Mouse (Mus musculus): ENCODE data around the gene Zdhhc1. TPM values are rescaled to one million over a fixed set of nuclear protein-coding genes. Genes with fewer than 3 reads are reported as not detected.

Gene Zdhhc1
- 38.3 and 39.3 TPM in 2 replicates for polyA plus RNA-seq (2012; rRNA removed)

DNA sequence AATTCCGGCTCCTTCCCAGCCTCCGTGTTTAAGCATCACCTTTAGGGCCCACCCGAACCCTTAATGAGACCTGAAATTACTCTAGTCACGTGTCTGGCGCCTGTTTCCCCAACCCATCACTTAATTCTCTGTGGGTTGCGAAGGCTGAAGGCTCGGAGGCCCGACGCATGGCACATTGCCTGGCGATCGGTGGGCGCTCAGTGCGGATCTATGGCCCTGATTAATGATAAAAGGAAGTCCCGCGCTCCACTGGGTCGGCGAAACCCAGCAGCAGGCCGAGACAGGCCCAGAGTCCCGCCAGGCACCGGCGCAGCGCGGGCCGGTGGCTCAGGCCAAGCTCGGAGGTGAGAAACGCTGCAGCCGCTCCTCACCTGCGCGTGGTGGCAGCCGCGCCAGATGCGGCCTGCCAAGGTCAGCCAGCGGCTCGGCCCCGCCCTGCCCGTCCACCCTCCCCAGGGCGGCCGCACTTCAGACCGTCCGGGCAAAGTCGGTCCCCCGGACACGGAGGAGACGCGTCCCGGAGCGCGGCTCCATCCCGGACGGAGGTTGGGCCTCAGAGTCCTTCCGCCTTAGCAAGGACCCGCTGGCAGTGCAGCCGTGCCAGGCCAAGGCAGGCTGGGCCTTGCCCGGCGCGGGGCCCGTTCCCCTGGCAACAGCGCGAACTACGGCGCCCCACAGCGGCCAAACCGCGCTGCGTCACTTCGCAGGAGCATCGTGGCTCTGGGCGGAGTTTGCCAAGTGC, at the start of gene Zdhhc1:
Zdhhc1 (minus strand) TSS at position 464 of the 742 bp plus-strand sequence.

GRCm38 (mm10) chr8:105518436-105519313, 22.0 kb upstream of the Zdhhc1 start, which contains the start of gene Hsd11b2:
Hsd11b2 (plus strand) TSS chr8:105518755.

GRCm38 (mm10) chr8:105471314-105472015, 25.2 kb downstream of the Zdhhc1 start, which contains the start of gene Tppp3:
Tppp3 (minus strand) TSS chr8:105471526.

Other genes with a start within 250 kb of the Zdhhc1 start
- 5.6 and 7.8 TPM in 2 replicates for gene B3gnt9, start 241.7 kb downstream of the Zdhhc1 start, polyA plus RNA-seq (2012; rRNA removed)
- gene Tradd, start 232.3 kb downstream of the Zdhhc1 start, polyA plus RNA-seq (2012; rRNA removed) = 9.0 and 10.3 TPM in 2 replicates
- gene Fbxl8, start 232.3 kb downstream of the Zdhhc1 start, polyA plus RNA-seq (2012; rRNA removed) = 1.2 and 1.5 TPM in 2 replicates
- 0.66 and 1.0 TPM in 2 replicates for gene Hsf4, start 227.1 kb downstream of the Zdhhc1 start, polyA plus RNA-seq (2012; rRNA removed)
- gene Nol3, start 220.8 kb downstream of the Zdhhc1 start, polyA plus RNA-seq (2012; rRNA removed) = 2.1 and 2.2 TPM in 2 replicates
- 173 and 209 TPM in 2 replicates for gene 4931428F04Rik, start 207.0 kb downstream of the Zdhhc1 start, polyA plus RNA-seq (2012; rRNA removed)
- gene Exoc3l, start 200.8 kb downstream of the Zdhhc1 start, polyA plus RNA-seq (2012; rRNA removed) = 8.0 and 9.1 TPM in 2 replicates
- gene E2f4, start 199.2 kb downstream of the Zdhhc1 start, polyA plus RNA-seq (2012; rRNA removed) = 73.3 and 73.4 TPM in 2 replicates
- gene Elmo3, start 191.3 kb downstream of the Zdhhc1 start, polyA plus RNA-seq (2012; rRNA removed) = 1.3 and 1.8 TPM in 2 replicates
- gene Lrrc29, start 170.6 kb downstream of the Zdhhc1 start, polyA plus RNA-seq (2012; rRNA removed) = 1.2 and 1.4 TPM in 2 replicates
- gene Tmem208, start 170.5 kb downstream of the Zdhhc1 start, polyA plus RNA-seq (2012; rRNA removed) = 119 and 132 TPM in 2 replicates
- gene Fhod1, start 148.9 kb downstream of the Zdhhc1 start, polyA plus RNA-seq (2012; rRNA removed) = 3.7 and 4.6 TPM in 2 replicates
- 59.2 and 61.5 TPM in 2 replicates for gene Slc9a5, start 148.1 kb downstream of the Zdhhc1 start, polyA plus RNA-seq (2012; rRNA removed)
- 14.5 and 17.4 TPM in 2 replicates for gene Plekhg4, start 123.6 kb downstream of the Zdhhc1 start, polyA plus RNA-seq (2012; rRNA removed)
- 0.04 and 0.09 TPM in 2 replicates for gene Kctd19, start 83.4 kb downstream of the Zdhhc1 start, polyA plus RNA-seq (2012; rRNA removed)
- 0.47 and 0.82 TPM in 2 replicates for gene Lrrc36, start 83.3 kb downstream of the Zdhhc1 start, polyA plus RNA-seq (2012; rRNA removed)
- 99.4 and 162 TPM in 2 replicates for gene Tppp3, start 25.4 kb downstream of the Zdhhc1 start, polyA plus RNA-seq (2012; rRNA removed)
- gene Hsd11b2, start 21.9 kb upstream of the Zdhhc1 start, polyA plus RNA-seq (2012; rRNA removed) = 0.85 and 3.1 TPM in 2 replicates
- 254 and 273 TPM in 2 replicates for gene Atp6v0d1, start 69.1 kb upstream of the Zdhhc1 start, polyA plus RNA-seq (2012; rRNA removed)
- 28.1 and 32.8 TPM in 2 replicates for gene Ripor1, start 108.4 kb upstream of the Zdhhc1 start, polyA plus RNA-seq (2012; rRNA removed)
- 38.3 and 40.0 TPM in 2 replicates for gene Ctcf, start 139.7 kb upstream of the Zdhhc1 start, polyA plus RNA-seq (2012; rRNA removed)
- 0.79 and 0.87 TPM in 2 replicates for gene Agrp, start 140.5 kb upstream of the Zdhhc1 start, polyA plus RNA-seq (2012; rRNA removed)
- gene Carmil2, start 189.4 kb upstream of the Zdhhc1 start, polyA plus RNA-seq (2012; rRNA removed) = 21.1 TPM in 2 replicates
- gene Acd, start 204.2 kb upstream of the Zdhhc1 start, polyA plus RNA-seq (2012; rRNA removed) = 53.7 and 57.3 TPM in 2 replicates
- 50.9 and 51.0 TPM in 2 replicates for gene Pard6a, start 204.2 kb upstream of the Zdhhc1 start, polyA plus RNA-seq (2012; rRNA removed)
- 0.12 and 0.31 TPM in 2 replicates for gene 4933405L10Rik, start 210.8 kb upstream of the Zdhhc1 start, polyA plus RNA-seq (2012; rRNA removed)
- gene Enkd1, start 211.3 kb upstream of the Zdhhc1 start, polyA plus RNA-seq (2012; rRNA removed) = 22.4 and 25.1 TPM in 2 replicates